Mouse (Mus musculus): Measurements from ENCODE around the gene Dgat2.

Dgat2 gene

GRCm38 (mm10) chr7:99159446-99159845 is 23.1 kb downstream of the Dgat2 start:
- DNase-seq, result no peak

- DNase-seq, result no peak
These were observed 23.6 kb downstream of the Dgat2 start for GRCm38 (mm10) chr7:99158904-99159303.

- DNase-seq, result no peak
These were observed 24.5 kb downstream of the Dgat2 start for GRCm38 (mm10) chr7:99158011-99158410.

- no peak for DNase-seq
These were observed 25.8 kb downstream of the Dgat2 start for GRCm38 (mm10) chr7:99156737-99157136.

GRCm38 (mm10) chr7:99155311-99156289 is 26.9 kb downstream of the Dgat2 start:
- no peak for DNase-seq

- DNase-seq, result no peak
These were observed 27.8 kb downstream of the Dgat2 start for GRCm38 (mm10) chr7:99154648-99155151.

GRCm38 (mm10) chr7:99153686-99154202 is 28.8 kb downstream of the Dgat2 start:
- no peak for DNase-seq

GRCm38 (mm10) chr7:99152756-99153155 is 29.8 kb downstream of the Dgat2 start:
- DNase-seq, result no peak

GRCm38 (mm10) chr7:99151342-99151741 is 31.2 kb downstream of the Dgat2 start:
- DNase-seq, result peak; percentile 92

GRCm38 (mm10) chr7:99149017-99149416 is 33.5 kb downstream of the Dgat2 start:
- no peak for DNase-seq

GRCm38 (mm10) chr7:99147494-99147893 is 35.0 kb downstream of the Dgat2 start:
- no peak for DNase-seq

GRCm38 (mm10) chr7:99146906-99147305 is 35.6 kb downstream of the Dgat2 start:
- DNase-seq, result no peak

GRCm38 (mm10) chr7:99146011-99146410 is 36.5 kb downstream of the Dgat2 start:
- no peak for DNase-seq

- no peak for DNase-seq
These were observed 37.9 kb downstream of the Dgat2 start for GRCm38 (mm10) chr7:99144616-99145015.

- DNase-seq, result no peak
These were observed 39.3 kb downstream of the Dgat2 start for GRCm38 (mm10) chr7:99143244-99143643.

- DNase-seq, result no peak
These were observed 40.5 kb downstream of the Dgat2 start for GRCm38 (mm10) chr7:99141919-99142606.

GRCm38 (mm10) chr7:99140984-99141918 is 41.3 kb downstream of the Dgat2 start, which contains the start of gene Uvrag:
Gene Uvrag, minus strand, starts transcription at chr7:99141141.
- DNase-seq, result peak; percentile 99

GRCm38 (mm10) chr7:99140511-99140910 is 42.0 kb downstream of the Dgat2 start:
- DNase-seq, result no peak

- DNase-seq, result no peak
These were observed 42.6 kb downstream of the Dgat2 start for GRCm38 (mm10) chr7:99139841-99140491.

GRCm38 (mm10) chr7:99137541-99137940 is 45.0 kb downstream of the Dgat2 start:
- no peak for DNase-seq

GRCm38 (mm10) chr7:99136789-99137188 is 45.7 kb downstream of the Dgat2 start:
- DNase-seq, result no peak
